Mouse (Mus musculus) urinary bladder, postnatal 36 days (tissue): Measurements from ENCODE around the gene Cap1.

Experiments used
- DNase-seq, 2 experiments: peaks; one replicate each; pipeline ENCODE4 v3.0.0; 2022; ENCODE audit warnings: low spot score in 2 of 2, mixed read lengths in 1 of 2

The Cap1 gene

GRCm38 (mm10) chr4:122885768-122886578 lies at the start of gene Cap1:
Gene Cap1, minus strand, starts transcription at chr4:122886056.
- DNase-seq = peak; percentile 97 to 99

GRCm38 (mm10) chr4:122933857-122934256 lies 48.0 kb upstream of the Cap1 start:
- no peak for DNase-seq

DNA sequence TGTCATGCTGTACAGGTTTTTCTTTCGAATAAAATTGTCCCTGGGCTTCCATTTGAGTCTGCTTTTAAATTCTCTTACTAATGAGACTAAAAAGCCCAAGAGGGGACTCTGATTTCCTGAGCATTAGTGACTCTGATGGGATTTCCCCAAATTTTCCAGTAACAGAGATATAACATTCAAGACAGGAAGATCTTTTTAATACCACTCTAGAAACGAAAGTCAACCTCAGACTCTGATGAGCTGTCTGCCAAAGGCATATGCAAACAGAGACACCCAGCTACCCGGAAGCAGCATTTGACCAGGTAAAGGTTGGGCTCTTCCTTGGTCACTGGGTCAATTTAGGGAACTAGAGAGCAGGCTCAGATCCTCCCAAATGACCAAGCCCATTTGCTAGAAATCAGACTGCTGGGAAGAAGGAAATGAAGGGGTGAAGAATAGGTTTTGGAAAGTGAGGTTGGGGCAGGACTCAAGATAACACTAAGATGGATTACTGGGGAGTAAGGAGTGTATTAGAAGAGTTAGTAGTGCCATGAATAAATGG lies 47.3 kb upstream of the Cap1 start:
- no peak for DNase-seq

DNA sequence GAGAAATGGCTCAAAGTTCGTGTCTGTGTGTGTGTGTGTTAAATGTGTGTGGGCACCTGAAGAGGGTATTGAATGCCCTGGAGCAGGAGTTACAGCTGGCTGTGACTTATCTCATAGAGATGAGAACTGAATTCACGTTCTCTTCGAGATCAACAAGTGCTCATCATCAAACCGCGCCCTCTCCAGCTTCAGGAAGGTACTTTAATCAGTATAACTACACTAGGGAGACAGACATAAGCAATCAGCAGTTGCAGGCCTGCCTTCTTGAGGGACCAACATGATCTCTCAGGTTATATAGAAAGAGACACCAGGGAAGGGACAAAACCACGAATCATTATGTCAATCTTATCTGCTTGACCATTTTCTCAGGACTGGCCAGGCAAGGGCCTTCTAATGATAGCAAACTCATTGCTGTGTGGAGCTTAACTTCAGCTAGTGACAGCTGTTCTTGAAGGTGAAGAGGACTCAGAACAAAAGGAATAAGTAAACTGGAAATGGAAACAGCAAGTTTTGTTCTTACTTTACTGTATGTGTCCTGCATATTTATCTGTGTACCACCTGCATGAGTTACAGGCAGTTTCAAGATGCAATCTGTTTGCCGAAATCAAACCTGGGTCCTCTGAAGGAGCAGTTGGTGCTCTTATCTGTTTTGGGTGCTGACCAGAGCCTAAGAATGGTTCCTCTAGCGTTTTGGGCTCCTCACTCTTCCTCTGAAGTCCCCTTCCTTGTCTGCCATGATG lies 46.6 kb upstream of the Cap1 start:
- no peak for DNase-seq

DNA sequence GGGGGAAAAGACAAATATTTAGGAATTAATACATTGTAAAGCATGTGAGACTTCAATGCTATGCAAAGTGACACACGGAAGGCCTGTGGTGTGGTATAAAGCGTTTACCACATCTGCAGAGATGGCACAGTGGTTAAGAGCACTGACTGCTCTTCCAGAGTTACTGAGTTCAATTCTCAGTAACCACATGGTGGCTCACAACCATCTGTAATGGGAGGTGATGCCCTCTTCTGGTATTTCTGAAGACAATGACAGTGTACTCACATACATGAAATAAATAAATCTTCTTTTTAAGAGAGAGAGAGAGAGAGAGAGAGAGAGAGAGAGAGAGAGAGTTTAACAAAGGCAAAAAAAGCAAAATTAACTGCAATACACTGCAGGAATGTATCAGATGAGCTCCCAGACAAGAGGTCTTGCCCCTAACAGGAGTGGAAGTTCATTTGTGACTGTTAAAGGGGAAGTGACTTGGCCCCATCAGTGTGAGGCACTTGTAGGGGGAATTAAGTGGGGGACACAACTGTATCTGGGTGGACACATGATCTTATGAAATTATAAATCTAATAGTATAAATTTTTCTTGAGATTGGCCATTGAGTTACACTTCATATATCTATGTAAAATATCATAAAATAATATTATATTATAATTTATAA lies 45.2 kb upstream of the Cap1 start:
- DNase-seq = no peak

DNA sequence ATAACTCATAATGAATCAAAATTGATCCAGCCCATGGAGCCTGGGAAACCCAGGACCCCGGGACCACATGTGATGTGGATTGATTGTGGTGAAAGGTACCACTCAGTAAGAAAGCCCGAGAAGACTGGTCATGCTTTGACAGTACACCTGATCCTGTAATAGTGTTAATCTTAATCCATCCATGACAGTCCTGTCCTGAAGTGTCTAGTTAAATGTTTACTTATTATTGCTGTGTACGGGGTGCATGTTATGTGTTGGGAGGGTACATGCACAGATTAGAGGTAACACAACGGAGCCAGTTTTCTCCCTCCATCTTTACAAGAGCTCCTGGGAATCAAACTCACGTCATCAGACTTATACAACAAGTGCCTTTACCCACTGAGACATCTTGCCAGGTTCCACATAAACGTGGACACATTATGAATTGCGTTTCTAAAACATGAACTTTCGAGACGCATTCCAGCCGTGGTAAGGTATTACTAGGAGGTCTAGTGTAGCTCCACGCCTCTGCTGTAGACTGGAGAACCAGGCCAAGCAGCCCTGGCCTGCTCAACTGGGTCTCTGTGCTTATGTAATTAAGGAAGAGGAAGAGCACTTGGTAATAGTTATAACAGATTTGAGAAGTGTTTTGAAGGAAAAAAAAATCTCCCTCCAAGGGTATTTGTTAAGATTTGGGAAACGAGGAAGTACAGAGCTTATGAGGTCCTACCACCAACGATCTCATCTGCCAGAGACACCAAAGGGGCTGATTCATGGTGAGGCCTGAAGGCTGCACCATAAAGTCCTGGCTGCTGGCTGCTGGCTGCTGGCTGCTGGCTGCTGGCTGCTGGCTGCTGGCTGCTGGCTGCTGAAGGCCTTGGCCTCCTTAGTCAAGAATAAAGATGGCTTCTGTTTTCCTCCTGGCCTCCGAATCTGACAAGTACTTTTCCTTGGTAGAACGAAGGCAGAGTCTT lies 37.8 kb upstream of the Cap1 start:
- peak in 1 of 2 experiments; percentile 20 for DNase-seq

- DNase-seq = no peak
These were observed 37.0 kb upstream of the Cap1 start for GRCm38 (mm10) chr4:122922841-122923240.

DNA sequence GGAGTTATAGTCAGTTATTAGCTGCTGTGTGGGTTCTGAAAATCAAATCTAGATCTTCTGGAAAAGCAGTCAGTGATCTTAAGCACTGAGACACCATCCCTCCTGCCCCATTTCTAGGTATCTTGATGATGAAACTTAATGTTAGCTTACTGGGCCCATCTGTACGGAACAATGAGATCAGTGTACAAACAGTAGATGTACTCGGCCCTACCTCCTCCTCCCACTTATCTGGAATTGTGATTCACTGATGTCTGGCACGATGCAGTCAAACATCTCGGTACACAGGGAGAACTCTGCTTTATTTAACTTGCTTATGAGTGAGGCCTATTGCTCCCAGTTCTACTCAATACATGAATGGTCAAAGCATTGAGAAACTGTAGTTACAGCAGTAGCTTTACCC lies 30.1 kb upstream of the Cap1 start:
- no peak for DNase-seq

DNA sequence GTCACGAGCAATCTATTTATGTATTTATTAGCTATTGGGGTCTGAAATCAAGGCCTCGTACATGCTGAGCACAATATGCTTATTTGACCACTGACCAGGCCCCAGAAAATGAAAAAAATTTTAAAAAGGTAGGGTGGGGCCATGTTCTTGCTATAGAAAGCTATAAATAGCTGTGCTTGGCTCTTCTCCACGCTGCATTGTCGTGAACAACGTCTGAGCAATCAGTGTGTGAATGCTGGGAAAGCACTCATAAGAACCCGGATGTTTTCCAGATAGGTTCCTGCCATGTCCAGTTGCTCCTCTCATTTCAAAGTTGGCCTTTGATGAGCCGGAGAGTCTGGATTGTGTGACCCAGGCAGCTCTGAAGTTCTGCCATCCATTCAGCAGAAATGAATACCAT lies 28.3 kb upstream of the Cap1 start:
- DNase-seq = no peak

DNA sequence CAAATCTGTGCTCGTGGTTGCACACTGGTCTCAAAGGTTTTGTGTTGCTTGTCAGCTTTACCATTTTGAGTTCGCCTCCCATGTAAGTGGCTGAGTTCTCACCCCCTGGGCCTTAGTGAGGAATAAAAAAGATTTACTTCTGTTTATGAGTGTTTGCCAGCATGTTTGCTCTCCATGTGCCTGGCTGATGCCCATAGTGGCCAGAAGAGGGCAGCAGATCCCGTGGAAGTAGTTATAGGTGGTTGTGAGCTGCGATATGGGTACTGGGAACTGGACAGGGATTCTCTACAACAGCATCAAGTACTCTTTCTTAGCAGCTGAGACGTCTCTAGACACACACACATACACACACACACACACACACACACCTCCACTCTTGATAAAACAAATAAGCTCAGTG lies 26.8 kb upstream of the Cap1 start:
- DNase-seq = no peak

- no peak for DNase-seq
These were observed 24.7 kb upstream of the Cap1 start for GRCm38 (mm10) chr4:122910577-122910976.

- DNase-seq = no peak
These were observed 23.8 kb upstream of the Cap1 start for GRCm38 (mm10) chr4:122909572-122910189.

GRCm38 (mm10) chr4:122905359-122905758 lies 19.5 kb upstream of the Cap1 start:
- DNase-seq = no peak

- no peak for DNase-seq
These were observed 17.9 kb upstream of the Cap1 start for GRCm38 (mm10) chr4:122903709-122904108.

- DNase-seq = no peak
These were observed 16.3 kb upstream of the Cap1 start for GRCm38 (mm10) chr4:122902156-122902555.

DNA sequence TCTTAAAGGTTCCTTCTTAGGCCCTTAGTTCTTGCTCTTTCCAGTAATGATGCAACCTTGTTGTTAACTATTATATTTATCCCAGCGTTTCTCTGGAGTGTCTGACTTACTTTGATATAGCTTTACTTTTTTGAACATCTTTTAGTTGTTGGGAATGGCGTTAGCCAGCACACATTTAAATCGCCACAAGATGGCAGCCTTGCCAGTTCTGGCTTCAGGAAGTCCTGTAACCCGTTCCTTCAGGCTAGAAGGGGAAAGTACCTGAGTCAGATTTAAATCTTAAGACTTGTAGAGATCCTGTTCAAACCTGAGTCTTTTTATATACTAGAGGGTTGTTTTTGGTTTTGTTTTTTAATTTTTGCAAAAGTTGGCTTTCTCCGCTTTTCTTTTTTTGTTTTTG lies 12.5 kb upstream of the Cap1 start:
- DNase-seq = peak; percentile 43 to 65

- no peak for DNase-seq
These were observed 11.9 kb upstream of the Cap1 start for GRCm38 (mm10) chr4:122897750-122898149.

DNA sequence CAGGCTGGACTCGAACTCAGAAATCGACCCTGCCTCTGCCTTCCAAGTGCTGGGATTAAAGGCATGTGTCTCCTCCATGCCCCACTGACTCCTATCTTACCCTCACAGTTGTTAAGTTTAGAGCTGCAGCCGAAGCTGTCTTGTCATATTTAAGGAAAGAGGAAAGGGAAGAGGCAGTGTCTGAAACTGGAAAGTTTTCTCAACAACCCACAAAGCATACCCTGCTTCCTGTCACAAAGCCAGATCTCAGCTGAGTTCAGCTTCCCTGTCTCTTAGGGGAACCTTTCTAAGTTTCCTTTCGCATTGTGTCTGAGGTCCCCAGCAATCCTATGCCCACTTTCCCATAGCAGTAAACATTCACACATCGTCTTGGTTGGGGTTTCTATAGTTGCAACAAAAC lies 6.3 kb upstream of the Cap1 start:
- no peak for DNase-seq

DNA sequence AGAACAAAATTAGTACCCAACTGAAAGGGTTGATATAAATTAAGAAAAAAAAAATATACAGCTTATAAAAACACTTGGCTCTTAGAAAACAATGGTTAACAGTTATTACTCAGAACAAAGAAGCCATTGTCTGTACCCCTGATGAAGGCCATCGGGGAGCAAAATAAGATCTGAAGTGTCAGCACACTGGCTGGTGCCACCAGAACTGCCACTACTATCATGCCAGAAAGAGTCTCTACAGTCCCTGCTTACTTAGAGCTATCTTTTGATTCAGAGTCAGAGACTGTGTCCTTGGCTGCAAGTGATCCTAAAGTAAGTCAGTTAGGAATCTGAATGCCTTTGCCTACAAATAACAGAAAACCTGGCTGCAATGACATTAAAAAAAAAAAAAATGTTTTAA lies 5.7 kb upstream of the Cap1 start:
- no peak for DNase-seq

DNA sequence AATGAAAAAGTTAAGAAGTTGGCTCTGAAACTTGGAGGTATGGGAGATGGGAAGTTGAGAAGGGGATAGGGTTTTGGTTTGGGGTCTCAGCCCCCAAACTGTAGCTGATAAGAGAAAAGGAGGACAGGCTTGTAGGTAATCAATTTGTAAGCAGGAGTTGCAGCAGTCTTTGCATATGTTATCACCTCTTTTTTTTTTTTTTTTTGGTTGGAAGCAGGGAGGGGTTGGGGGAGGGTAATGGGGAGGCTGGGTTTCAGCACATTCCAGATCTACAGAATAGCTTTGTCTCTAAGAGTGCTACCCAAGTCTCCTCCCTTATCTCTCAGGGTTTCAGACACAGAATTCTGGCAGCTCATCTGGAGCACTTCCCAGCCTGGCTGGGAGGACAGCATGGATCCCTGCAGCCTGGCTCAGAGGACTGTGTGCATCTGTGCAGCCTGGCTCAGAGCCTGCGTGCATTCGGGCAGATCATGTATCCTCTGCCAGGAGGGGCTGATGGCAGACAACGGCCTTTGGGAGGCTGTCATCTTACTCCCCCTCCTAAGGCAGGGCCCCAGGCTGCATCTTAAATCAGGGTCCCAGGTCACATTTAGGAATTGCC lies 5.1 kb upstream of the Cap1 start:
- DNase-seq = peak in 1 of 2 experiments; percentile 69
